7 mouse cellular contexts compared by ENCODE assay signal in genomic region chr15:84131096-84131786, GRCm38 (mm10). TPM values are rescaled to one million over a fixed set of nuclear protein-coding genes. Genes with fewer than 3 reads are reported as not detected.
DNase-seq lines count a peak whose midpoint lies in the region; ATAC-seq and TF ChIP-seq lines count a peak whose summit lies in the region.

No protein-coding gene starts in this region.

- no peaks in the 10 kb centered on the region for H3K36me3 ChIP-seq in midbrain, postnatal 0 days (ENCODE audit: insufficient read depth, low read length)
- no peaks in the 10 kb centered on the region for H3K36me3 ChIP-seq in midbrain, embryonic 15.5 days (replicated peaks)
- H3K36me3 ChIP-seq in lung, embryonic 16.5 days (ENCODE audit: control insufficient read depth, insufficient read depth, low read length), result no peaks in the 10 kb centered on the region
- no peaks in the 10 kb centered on the region for H3K36me3 ChIP-seq in forebrain, embryonic 11.5 days (ENCODE audit: control insufficient read depth, insufficient read depth, low read length)

- no peaks in the 10 kb centered on the region for H3K9me3 ChIP-seq in midbrain, postnatal 0 days (ENCODE audit: low read length)
- H3K9me3 ChIP-seq in midbrain, embryonic 15.5 days, result no peaks in the 10 kb centered on the region
- no peaks in the 10 kb centered on the region for H3K9me3 ChIP-seq in lung, embryonic 16.5 days (ENCODE audit: control insufficient read depth, low read length)
- H3K9me3 ChIP-seq in forebrain, embryonic 11.5 days (ENCODE audit: control insufficient read depth, low read length), result no peaks in the 10 kb centered on the region

- TF ChIP-seq CTCF in midbrain, postnatal 0 days (IDR thresholded peaks at IDR 0.05), result no peak

- no peak overlapping the region for H3K27ac ChIP-seq in midbrain, postnatal 0 days (ENCODE audit: low read depth, low read length)
- H3K27ac ChIP-seq in midbrain, embryonic 15.5 days, result no peak overlapping the region
- H3K27ac ChIP-seq in lung, embryonic 16.5 days (ENCODE audit: low read length), result no peak overlapping the region
- H3K27ac ChIP-seq in forebrain, embryonic 11.5 days (ENCODE audit: low read depth, low read length), result no peak overlapping the region

- no peaks in the 10 kb centered on the region for H3K4me1 ChIP-seq in midbrain, postnatal 0 days (ENCODE audit: insufficient read depth, low read length)
- H3K4me1 ChIP-seq in midbrain, embryonic 15.5 days, result no peaks in the 10 kb centered on the region
- H3K4me1 ChIP-seq in lung, embryonic 16.5 days (replicated peaks; ENCODE audit: control insufficient read depth, insufficient read depth, low read length), result no peaks in the 10 kb centered on the region
- no peaks in the 10 kb centered on the region for H3K4me1 ChIP-seq in forebrain, embryonic 11.5 days (replicated peaks; ENCODE audit: control insufficient read depth, insufficient read depth, low read length)

- no peak overlapping the region for H3K4me3 ChIP-seq in midbrain, postnatal 0 days (ENCODE audit: low read depth, low read length)
- H3K4me3 ChIP-seq in midbrain, embryonic 15.5 days, result no peak overlapping the region
- H3K4me3 ChIP-seq in lung, embryonic 16.5 days (ENCODE audit: low read length), result no peak overlapping the region
- H3K4me3 ChIP-seq in forebrain, embryonic 11.5 days (ENCODE audit: low read depth, low read length), result no peak overlapping the region

- DNase-seq in midbrain, postnatal 0 days (ENCODE audit: low spot score), result peak; percentile 62
- DNase-seq in adrenal gland, postnatal 25 days, result peak; percentile 64
- peak; percentile 25 to 52 for DNase-seq in gastrocnemius, adult 8-10 months (ENCODE audit: low spot score in 2 of 2)
- DNase-seq in spleen, adult 12 weeks (ENCODE audit: low spot score), result no peak
- no peak for DNase-seq in forebrain, embryonic 11.5 days (ENCODE audit: low spot score)

- WGBS in midbrain, postnatal 0 days, result 61% methylated on average over 16 of the region's 16 CpGs
- WGBS in midbrain, embryonic 15.5 days, result 68% methylated on average over 16 of the region's 16 CpGs
- WGBS in lung, embryonic 16.5 days, result 39% methylated on average over 16 of the region's 16 CpGs
- 66% methylated on average over 16 of the region's 16 CpGs for WGBS in forebrain, embryonic 11.5 days

- H3K27me3 ChIP-seq in midbrain, postnatal 0 days (ENCODE audit: insufficient read depth, low read length), result no peaks in the 10 kb centered on the region; the same call in 1 of the 2 replicates
- no peaks in the 10 kb centered on the region for H3K27me3 ChIP-seq in midbrain, embryonic 15.5 days (replicated peaks)
- no peaks in the 10 kb centered on the region for H3K27me3 ChIP-seq in lung, embryonic 16.5 days (ENCODE audit: control insufficient read depth, insufficient read depth, low read depth, low read length)
- H3K27me3 ChIP-seq in forebrain, embryonic 11.5 days (ENCODE audit: control insufficient read depth, insufficient read depth, low read length), result no peaks in the 10 kb centered on the region

- no peak for ATAC-seq in midbrain, postnatal 0 days (ENCODE audit: low FRiP score)
- ATAC-seq in midbrain, embryonic 15.5 days (replicated peaks), result no peak
- peak; percentile 36; the same call in 1 of the 2 replicates for ATAC-seq in lung, embryonic 16.5 days (ENCODE audit: low read depth)
- no peak for ATAC-seq in forebrain, embryonic 11.5 days (replicated peaks; ENCODE audit: low FRiP score)

- H3K4me2 ChIP-seq in midbrain, postnatal 0 days (ENCODE audit: low read depth, low read length, poor library complexity, severe bottlenecking), result no peak overlapping the region
- H3K4me2 ChIP-seq in midbrain, embryonic 15.5 days, result no peak overlapping the region
- H3K4me2 ChIP-seq in lung, embryonic 16.5 days (ENCODE audit: low read depth, low read length), result no peak overlapping the region
- H3K4me2 ChIP-seq in forebrain, embryonic 11.5 days (ENCODE audit: low read depth, low read length, severe bottlenecking), result no peak overlapping the region

- H3K9ac ChIP-seq in midbrain, postnatal 0 days (replicated peaks; ENCODE audit: low read length, poor library complexity, severe bottlenecking), result no peak overlapping the region
- H3K9ac ChIP-seq in midbrain, embryonic 15.5 days, result no peak overlapping the region
- no peak overlapping the region for H3K9ac ChIP-seq in lung, embryonic 16.5 days (ENCODE audit: low read length)
- H3K9ac ChIP-seq in forebrain, embryonic 11.5 days (ENCODE audit: low read length), result no peak overlapping the region

RNA-seq across cellular contexts. Expression of gene Pnpla5, which starts 8.3 kb away (rescaled TPM):
- total RNA-seq in midbrain, postnatal 0 days (2014; rRNA removed), result not detected in 2 replicates
- not detected in 2 replicates for polyA plus RNA-seq in midbrain, postnatal 0 days (2015; fragmentation: Nextera tagmentation; extraction: Ambion mirVana)
- not detected in 2 replicates for polyA plus RNA-seq in midbrain, embryonic 15.5 days (2015; fragmentation: Nextera tagmentation; extraction: Ambion mirVana)
- total RNA-seq in adrenal gland, postnatal 25 days (2021), result not detected in 2 replicates
- under 1 TPM in 1 of 4 experiments, not detected in 3; 0.19 TPM for total RNA-seq in gastrocnemius, adult 8-10 months (2022)
- polyA plus RNA-seq in lung, embryonic 16.5 days (2015; fragmentation: Nextera tagmentation; extraction: Ambion mirVana), result not detected in 2 replicates
- polyA plus RNA-seq in forebrain, embryonic 11.5 days (2014; fragmentation: Nextera tagmentation; extraction: Ambion mirVana), result not detected in 2 replicates

RNA-seq across cellular contexts. Expression of gene Sult4a1, which starts 25.7 kb away (rescaled TPM):
- 197 and 208 TPM in 2 replicates for total RNA-seq in midbrain, postnatal 0 days (2014; rRNA removed)
- polyA plus RNA-seq in midbrain, postnatal 0 days (2015; fragmentation: Nextera tagmentation; extraction: Ambion mirVana), result 139 and 150 TPM in 2 replicates
- polyA plus RNA-seq in midbrain, embryonic 15.5 days (2015; fragmentation: Nextera tagmentation; extraction: Ambion mirVana), result 87.1 and 93.8 TPM in 2 replicates
- 3.0 and 4.1 TPM in 2 replicates for total RNA-seq in adrenal gland, postnatal 25 days (2021)
- total RNA-seq in gastrocnemius, adult 8-10 months (2022), result under 1 TPM in 1 of 4 experiments, not detected in 3; 0.10 TPM
- 0.98 and 1.7 TPM in 2 replicates for polyA plus RNA-seq in lung, embryonic 16.5 days (2015; fragmentation: Nextera tagmentation; extraction: Ambion mirVana)
- 9.7 and 11.8 TPM in 2 replicates for polyA plus RNA-seq in forebrain, embryonic 11.5 days (2014; fragmentation: Nextera tagmentation; extraction: Ambion mirVana)

RNA-seq across cellular contexts. Expression of gene Pnpla3, which starts 36.4 kb away (rescaled TPM):
- 6.9 and 7.3 TPM in 2 replicates for total RNA-seq in midbrain, postnatal 0 days (2014; rRNA removed)
- 5.1 and 5.4 TPM in 2 replicates for polyA plus RNA-seq in midbrain, postnatal 0 days (2015; fragmentation: Nextera tagmentation; extraction: Ambion mirVana)
- 4.6 and 6.4 TPM in 2 replicates for polyA plus RNA-seq in midbrain, embryonic 15.5 days (2015; fragmentation: Nextera tagmentation; extraction: Ambion mirVana)
- 33.6 and 34.6 TPM in 2 replicates for total RNA-seq in adrenal gland, postnatal 25 days (2021)
- 1 to 10 TPM; 1.8 to 5.7 (median 5.0) TPM for total RNA-seq in gastrocnemius, adult 8-10 months (2022)
- polyA plus RNA-seq in lung, embryonic 16.5 days (2015; fragmentation: Nextera tagmentation; extraction: Ambion mirVana), result 0.38 TPM in 1 of 2 replicates, not detected in the other
- 1.6 and 2.0 TPM in 2 replicates for polyA plus RNA-seq in forebrain, embryonic 11.5 days (2014; fragmentation: Nextera tagmentation; extraction: Ambion mirVana)

Comparison
In these comparisons a context has a peak if more than half of its experiments do, and no peak if none do; other contexts are left out.
1. DNase-seq: peak in midbrain, postnatal 0 days (single experiment), adrenal gland, postnatal 25 days (single experiment) and gastrocnemius, adult 8-10 months (2 of 2); none in spleen, adult 12 weeks (single experiment) and forebrain, embryonic 11.5 days (single experiment).